Mouse (Mus musculus): Measurements from ENCODE around the gene Ube2e1. TPM values are rescaled to one million over a fixed set of nuclear protein-coding genes. Genes with fewer than 3 reads are reported as not detected.
"Not testable (repeated sequence)": the region's sequence is repeated elsewhere in the genome, so short reads cannot be mapped to it uniquely, and the experiment has no call there.

The Ube2e1 gene
- polyA plus RNA-seq, 1 experiment from 2014 or later: 83.7 TPM

- H3K4me1 ChIP-seq (ENCODE audit: insufficient read depth, low read depth, low read length): no peaks in the 10 kb centered on the region
- no peaks in the 10 kb centered on the region for H3K27me3 ChIP-seq (replicated peaks; ENCODE audit: insufficient read depth, low read length)
- DNase-seq (ENCODE audit: low spot score) (no peak), ATAC-seq (no peak)
- TF ChIP-seq EP300 (IDR thresholded peaks at IDR 0.05): no peak
- TF ChIP-seq CTCF (IDR thresholded peaks at IDR 0.05): no peak
- no peak overlapping the region for H3K27ac ChIP-seq (ENCODE audit: low read length)
- WGBS: 57% methylated on average over 7 of the region's 7 CpGs
- no peak overlapping the region for H3K4me3 ChIP-seq (ENCODE audit: low read depth, low read length)
- H3K4me2 ChIP-seq (replicated peaks; ENCODE audit: low read depth, low read length): no peak overlapping the region
- no peaks in the 10 kb centered on the region for H3K36me3 ChIP-seq (ENCODE audit: insufficient read depth, low read length)
- no peaks in the 10 kb centered on the region for H3K9me3 ChIP-seq (ENCODE audit: low read length)
- H3K9ac ChIP-seq (replicated peaks; ENCODE audit: low read depth): no peak overlapping the region
Observed at GRCm38 (mm10) chr14:18240132-18240531, 91.5 kb downstream of the Ube2e1 start.

- H3K4me2 ChIP-seq (replicated peaks; ENCODE audit: low read depth, low read length): peak within 1 kb of the TSS; percentile 79
- H3K9me3 ChIP-seq (ENCODE audit: low read length): no peaks in the 10 kb centered on the region
- H3K27me3 ChIP-seq (replicated peaks; ENCODE audit: insufficient read depth, low read length): no peaks in the 10 kb centered on the region
- H3K4me1 ChIP-seq (ENCODE audit: insufficient read depth, low read depth, low read length): 0 out of 2 replicates have a peak, but pooled peaks cover 4% of the 10 kb centered on the region
- H3K36me3 ChIP-seq (ENCODE audit: insufficient read depth, low read length): no peaks in the 10 kb centered on the region
- under 1% methylated on average over 47 of the region's 66 CpGs for WGBS
- TF ChIP-seq EP300 (IDR thresholded peaks at IDR 0.05) (no peak), CTCF (IDR thresholded peaks at IDR 0.05) (peak; percentile 49)
- peak; percentile 100 for DNase-seq (ENCODE audit: low spot score)
- H3K9ac ChIP-seq (replicated peaks; ENCODE audit: low read depth): peak within 1 kb of the TSS; percentile 92
- H3K4me3 ChIP-seq (ENCODE audit: low read depth, low read length): peak within 1 kb of the TSS; percentile 73
- peak within 1 kb of the TSS; percentile 97 for H3K27ac ChIP-seq (ENCODE audit: low read length)
- peak; percentile 90 for ATAC-seq
Observed at GRCm38 (mm10) chr14:18238750-18239731, 92.6 kb downstream of the Ube2e1 start, which contains the start of gene Nr1d2. Gene Nr1d2, minus strand, starts transcription at chr14:18239127.

- Histone ChIP-seq H3K9me3 (ENCODE audit: low read length) (no peaks in the 10 kb centered on the region), H3K4me1 (ENCODE audit: insufficient read depth, low read depth, low read length) (0 out of 2 replicates have a peak, but pooled peaks cover 4% of the 10 kb centered on the region), H3K27me3 (replicated peaks; ENCODE audit: insufficient read depth, low read length) (no peaks in the 10 kb centered on the region), H3K4me2 (replicated peaks; ENCODE audit: low read depth, low read length) (peak overlapping the region; percentile 79), H3K27ac (ENCODE audit: low read length) (peak overlapping the region; percentile 97), H3K36me3 (ENCODE audit: insufficient read depth, low read length) (no peaks in the 10 kb centered on the region), H3K9ac (replicated peaks; ENCODE audit: low read depth) (peak overlapping the region; percentile 92), H3K4me3 (ENCODE audit: low read depth, low read length) (peak overlapping the region; percentile 73)
- under 1% methylated on average over 70 of the region's 71 CpGs for WGBS
- peak; percentile 88 for ATAC-seq
- TF ChIP-seq CTCF (IDR thresholded peaks at IDR 0.05): no peak
- peak; percentile 41; the same call in 1 of the 2 replicates for TF ChIP-seq EP300 (IDR thresholded peaks at IDR 0.05)
- peak; percentile 98 for DNase-seq (ENCODE audit: low spot score)
Observed at GRCm38 (mm10) chr14:18238131-18238749, 93.4 kb downstream of the Ube2e1 start.

- ATAC-seq (no peak), DNase-seq (ENCODE audit: low spot score) (no peak)
- no peaks in the 10 kb centered on the region for H3K9me3 ChIP-seq (ENCODE audit: low read length)
- 0 out of 2 replicates have a peak, but pooled peaks cover 4% of the 10 kb centered on the region for H3K4me1 ChIP-seq (ENCODE audit: insufficient read depth, low read depth, low read length)
- peak overlapping the region; percentile 73; the same call in 1 of the 2 replicates for H3K4me3 ChIP-seq (ENCODE audit: low read depth, low read length)
- peak overlapping the region; percentile 79 for H3K4me2 ChIP-seq (replicated peaks; ENCODE audit: low read depth, low read length)
- H3K27ac ChIP-seq (ENCODE audit: low read length): 0 out of 2 replicates have a peak overlapping the region, but pooled peaks have one; percentile 97
- no peaks in the 10 kb centered on the region for H3K36me3 ChIP-seq (ENCODE audit: insufficient read depth, low read length)
- TF ChIP-seq CTCF (IDR thresholded peaks at IDR 0.05): no peak
- TF ChIP-seq EP300 (IDR thresholded peaks at IDR 0.05): no peak
- H3K9ac ChIP-seq (replicated peaks; ENCODE audit: low read depth): no peak overlapping the region
- WGBS: 67% methylated on average over 4 of the region's 4 CpGs
- H3K27me3 ChIP-seq (replicated peaks; ENCODE audit: insufficient read depth, low read length): no peaks in the 10 kb centered on the region
Observed at GRCm38 (mm10) chr14:18237381-18237780, 94.3 kb downstream of the Ube2e1 start.

GRCm38 (mm10) chr14:18236496-18237235 lies 95.0 kb downstream of the Ube2e1 start:
- not testable (repeated sequence) for H3K27me3 ChIP-seq (replicated peaks; ENCODE audit: insufficient read depth, low read length); H3K9ac ChIP-seq (replicated peaks; ENCODE audit: low read depth); H3K4me1 ChIP-seq (ENCODE audit: insufficient read depth, low read depth, low read length); ATAC-seq; H3K27ac ChIP-seq (ENCODE audit: low read length); H3K4me2 ChIP-seq (replicated peaks; ENCODE audit: low read depth, low read length); H3K9me3 ChIP-seq (ENCODE audit: low read length); H3K36me3 ChIP-seq (ENCODE audit: insufficient read depth, low read length); DNase-seq (ENCODE audit: low spot score); H3K4me3 ChIP-seq (ENCODE audit: low read depth, low read length)
- WGBS: 80% methylated on average over 2 of the region's 2 CpGs
